Mouse (Mus musculus) heart, adult 18-20 months (tissue): ENCODE measurements at regions not wholly inside any gene's neighbourhood (a gene's known extent, or its start where the extent isn't known, plus 50 kb on each side); places are given as distances from the start of the nearest gene placed in this dataset.
"Not testable (repeated sequence)": the region's sequence is repeated elsewhere in the genome, so short reads cannot be mapped to it uniquely, and the experiment has no call there.

Source experiments
- DNase-seq, 2 experiments: peaks; one replicate each; pipeline ENCODE4 v3.0.0; 2021 to 2022; ENCODE audit warnings: mixed read lengths in 1 of 2

GRCm38 (mm10) chr12:17852138-17852537 lies 161.5 kb downstream of the Hpcal1 start:
- peak; percentile 41 to 80 for DNase-seq

DNA sequence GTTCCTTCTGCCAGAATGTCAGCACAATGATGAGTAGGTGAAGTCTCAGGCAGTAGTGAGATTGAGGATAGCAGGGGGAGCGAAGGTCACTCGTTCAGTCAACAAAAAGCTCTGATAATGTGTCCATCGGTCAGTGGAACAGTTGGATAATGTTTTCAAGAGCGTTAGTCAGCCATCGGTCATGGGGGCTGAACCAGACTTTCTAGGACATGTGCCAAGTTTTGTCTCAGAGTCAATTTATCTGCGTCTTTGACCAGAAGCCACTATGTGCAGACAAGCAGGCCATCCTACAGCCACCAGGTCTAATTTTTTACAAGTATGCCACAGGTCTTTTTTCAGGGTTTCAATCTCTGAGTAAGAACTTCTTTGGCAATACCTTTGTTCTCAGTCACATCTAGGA lies 181.8 kb downstream of the Hpcal1 start:
- not testable (repeated sequence) for DNase-seq

GRCm38 (mm10) chr12:17881371-17882116 lies 190.9 kb downstream of the Hpcal1 start:
- peak; percentile 88 to 96 for DNase-seq

DNA sequence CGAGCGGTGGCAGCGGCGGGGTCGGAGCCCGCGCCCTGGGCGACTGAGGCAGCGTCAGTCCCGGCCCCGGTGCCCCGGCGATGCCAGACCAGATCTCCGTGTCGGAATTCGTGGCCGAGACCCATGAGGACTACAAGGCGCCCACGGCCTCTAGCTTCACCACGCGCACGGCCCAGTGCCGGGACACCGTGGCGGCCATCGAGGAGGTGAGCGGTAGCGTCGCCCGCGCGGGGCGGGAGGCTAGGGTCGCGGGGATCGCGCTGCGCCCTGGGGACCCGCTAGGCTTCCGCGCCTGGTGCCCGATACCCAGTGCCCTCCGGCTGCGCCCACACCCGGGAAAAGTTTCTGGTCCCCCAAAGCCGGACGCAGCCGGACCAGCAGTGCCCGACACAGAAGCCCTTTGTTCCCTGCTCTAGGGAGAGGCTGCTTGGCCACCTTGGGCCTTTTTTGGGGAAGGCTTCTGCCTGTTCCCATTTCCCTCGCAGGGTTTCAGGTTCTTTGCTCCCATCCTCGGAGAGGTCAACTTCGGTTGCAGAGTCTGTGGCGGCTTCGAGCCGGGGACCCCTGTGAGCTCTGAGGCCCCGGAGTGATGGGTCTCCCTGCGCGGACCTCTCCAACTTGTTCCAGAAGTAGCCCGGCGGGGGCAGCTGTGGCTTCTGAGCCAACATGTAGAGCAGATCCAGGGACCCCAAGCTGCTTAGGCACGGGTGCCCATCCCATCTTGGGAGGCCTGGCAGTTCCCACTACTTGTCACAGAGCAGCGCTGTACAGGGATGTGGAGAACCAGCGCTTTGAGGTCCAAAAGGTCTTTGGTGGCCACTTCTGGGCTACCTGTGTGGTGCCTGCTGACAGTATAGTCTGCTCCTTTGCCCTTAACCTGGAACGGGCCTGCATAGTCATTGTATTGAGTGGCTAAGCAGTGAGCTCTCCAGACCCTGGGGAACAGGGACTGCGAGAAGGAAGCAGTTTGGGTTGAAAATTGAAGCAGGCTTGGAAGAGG lies 191.8 kb downstream of the Hpcal1 start:
- DNase-seq: peak in 1 of 2 experiments; percentile 29

GRCm38 (mm10) chr12:17891663-17892310 lies 201.1 kb downstream of the Hpcal1 start:
- not testable (repeated sequence) for DNase-seq

- not testable (repeated sequence) for DNase-seq
Measured at GRCm38 (mm10) chr12:17913058-17913457, 222.4 kb downstream of the Hpcal1 start.
